Mouse (Mus musculus) ES-Bruce4 (cell line): Measurements from ENCODE around the gene Prickle2. TPM values are rescaled to one million over a fixed set of nuclear protein-coding genes. Genes with fewer than 3 reads are reported as not detected.

Source experiments
- H3K27ac ChIP-seq: 2 replicates; pipeline ENCODE4 v1.5.1; 2012; ENCODE audit warnings: low read length, inconsistent platforms; ENCODE audit not compliant: insufficient read depth
- H3K27me3 ChIP-seq: 2 replicates; pipeline ENCODE4 v1.6.1; 2012; ENCODE audit warnings: mild to moderate bottlenecking, low read length, inconsistent platforms; ENCODE audit not compliant: control insufficient read depth, poor library complexity, insufficient read depth, severe bottlenecking
- H3K36me3 ChIP-seq: 2 replicates; pipeline ENCODE4 v1.6.1; 2012; ENCODE audit warnings: inconsistent platforms, mild to moderate bottlenecking, low read length, moderate library complexity; ENCODE audit not compliant: control insufficient read depth, poor library complexity, insufficient read depth, severe bottlenecking
- H3K4me1 ChIP-seq: one replicate; pipeline ENCODE4 v1.8.1; 2011; ENCODE audit warnings: low read length; ENCODE audit not compliant: control insufficient read depth, insufficient read depth
- H3K4me3 ChIP-seq: 2 replicates; pipeline ENCODE4 v1.5.1; 2011; ENCODE audit warnings: low read depth, mild to moderate bottlenecking, low read length
- H3K9ac ChIP-seq: 2 replicates; pipeline ENCODE4 v1.6.1; 2012; ENCODE audit warnings: low read depth, mild to moderate bottlenecking, inconsistent platforms; ENCODE audit not compliant: poor library complexity, severe bottlenecking
- H3K9me3 ChIP-seq: replicated peaks from 2 replicates; pipeline ENCODE4 v1.6.1; 2012; ENCODE audit warnings: mild to moderate bottlenecking, low read length, inconsistent platforms; ENCODE audit not compliant: control insufficient read depth, poor library complexity, insufficient read depth, severe bottlenecking
- CTCF ChIP-seq: IDR thresholded peaks from one replicate; pipeline ENCODE4 v1.8.1; 2011; ENCODE audit warnings: low read depth, low read length
- EP300 ChIP-seq: IDR thresholded peaks from 2 replicates; pipeline ENCODE4 v1.6.1; 2011; ENCODE audit warnings: low read depth, low read length; ENCODE audit not compliant: insufficient read depth
- POLR2A ChIP-seq: IDR thresholded peaks from one replicate; pipeline ENCODE4 v1.8.1; 2011; ENCODE audit warnings: low read length; ENCODE audit not compliant: insufficient read depth
- polyA plus RNA-seq: library from polyadenylated mRNA; stranded (reverse); fragments of >200 nt; gene quantifications from 2 replicates; pipeline ENCODE4 v1.2.4, GENCODE M21; 2011; ENCODE audit warnings: low read depth; ENCODE audit not compliant: missing spikeins, insufficient read depth, insufficient read length

The Prickle2 gene
- polyA plus RNA-seq, 1 experiment, result 3.3 TPM

DNA sequence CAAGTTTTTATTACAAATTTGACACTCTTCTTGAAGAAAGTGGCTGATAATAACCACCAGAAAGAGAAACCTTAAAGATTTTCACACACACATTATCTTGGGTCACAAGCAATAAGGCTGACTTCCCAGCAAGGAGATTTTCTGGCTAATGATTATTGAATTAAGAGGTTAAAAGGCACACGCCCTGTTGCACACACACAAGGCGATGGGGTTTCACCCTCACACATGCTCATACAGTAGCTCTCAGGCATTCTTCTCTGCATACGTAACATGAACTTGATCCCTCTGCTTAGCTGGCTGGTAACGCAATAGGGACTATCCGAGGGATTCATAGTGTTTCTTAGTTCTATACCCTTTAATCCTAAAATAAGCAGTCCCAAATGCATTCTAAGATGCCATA, 18.6 kb downstream of the Prickle2 start:
- H3K27ac ChIP-seq, result no peak overlapping the region
- TF ChIP-seq CTCF (no peak), POLR2A (no peak), EP300 (no peak)
- no peaks in the 10 kb centered on the region for H3K36me3 ChIP-seq
- H3K4me3 ChIP-seq, result no peak overlapping the region
- H3K4me1 ChIP-seq, result no peaks in the 10 kb centered on the region
- H3K27me3 ChIP-seq, result no peaks in the 10 kb centered on the region
- H3K9me3 ChIP-seq, result no peaks in the 10 kb centered on the region
- H3K9ac ChIP-seq, result no peak overlapping the region

DNA sequence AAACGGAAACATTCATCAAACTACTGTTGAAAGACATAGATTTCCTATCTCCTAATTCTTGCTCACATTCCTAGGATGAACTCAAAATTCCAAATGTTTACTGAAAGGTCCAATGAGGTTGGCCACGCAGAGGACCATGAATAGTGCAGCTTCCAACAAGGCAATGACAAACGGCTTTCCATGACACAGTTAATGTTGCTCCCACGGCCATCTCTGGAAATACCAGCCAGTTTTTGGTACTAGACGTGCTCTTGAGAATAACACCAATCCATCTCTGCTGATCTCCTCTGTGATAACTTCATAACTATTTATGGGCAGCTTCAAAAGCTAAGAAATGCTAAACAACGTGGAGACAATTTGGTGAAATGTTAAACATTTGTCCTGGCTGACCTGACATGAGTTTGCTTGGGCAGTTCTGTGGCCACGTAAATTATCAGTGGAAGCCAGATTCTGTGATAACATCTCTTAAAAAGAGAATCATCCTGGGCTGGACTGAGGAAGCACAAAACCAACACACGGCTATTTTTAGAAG, 31.5 kb downstream of the Prickle2 start:
- no peak for TF ChIP-seq POLR2A
- TF ChIP-seq EP300, result no peak
- no peak for TF ChIP-seq CTCF
- Histone ChIP-seq H3K36me3 (no peaks in the 10 kb centered on the region), H3K4me3 (no peak overlapping the region), H3K9me3 (no peaks in the 10 kb centered on the region), H3K4me1 (no peaks in the 10 kb centered on the region), H3K27me3 (no peaks in the 10 kb centered on the region), H3K9ac (no peak overlapping the region), H3K27ac (no peak overlapping the region)

DNA sequence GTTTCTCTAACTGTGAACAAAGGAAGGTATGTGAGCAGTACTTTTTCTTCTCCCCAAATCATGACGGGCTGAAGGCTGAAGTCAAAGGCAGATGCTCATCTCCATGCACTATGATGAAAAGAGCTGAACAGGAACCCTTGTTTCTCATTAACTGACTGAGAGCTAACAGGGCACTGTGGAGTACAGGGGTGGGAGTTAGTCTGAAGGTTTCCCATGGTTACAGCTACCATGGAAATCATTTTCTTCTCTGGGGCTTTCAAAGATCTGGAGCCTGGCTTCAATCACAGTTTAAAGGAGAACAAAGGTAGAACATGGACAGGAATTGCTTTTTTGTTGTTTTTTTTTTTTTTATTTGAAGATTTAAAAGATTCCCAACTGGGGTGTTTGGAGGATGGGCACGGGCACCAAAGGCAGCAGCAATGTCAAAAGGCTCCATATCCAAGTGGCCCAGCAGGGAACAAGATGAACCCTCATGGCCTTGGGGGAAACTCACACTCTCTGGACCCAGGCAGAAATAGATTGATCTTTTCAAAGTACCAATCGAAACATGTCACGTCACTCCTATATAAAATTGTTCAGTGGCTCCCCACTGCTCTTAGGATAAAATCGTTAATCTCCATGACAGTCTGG, 35.3 kb downstream of the Prickle2 start:
- H3K9me3 ChIP-seq, result no peaks in the 10 kb centered on the region
- no peak overlapping the region for H3K4me3 ChIP-seq
- TF ChIP-seq POLR2A, result no peak
- TF ChIP-seq EP300, result no peak
- no peak for TF ChIP-seq CTCF
- H3K9ac ChIP-seq, result no peak overlapping the region
- no peaks in the 10 kb centered on the region for H3K27me3 ChIP-seq
- H3K36me3 ChIP-seq, result no peaks in the 10 kb centered on the region
- H3K4me1 ChIP-seq, result no peaks in the 10 kb centered on the region
- no peak overlapping the region for H3K27ac ChIP-seq

DNA sequence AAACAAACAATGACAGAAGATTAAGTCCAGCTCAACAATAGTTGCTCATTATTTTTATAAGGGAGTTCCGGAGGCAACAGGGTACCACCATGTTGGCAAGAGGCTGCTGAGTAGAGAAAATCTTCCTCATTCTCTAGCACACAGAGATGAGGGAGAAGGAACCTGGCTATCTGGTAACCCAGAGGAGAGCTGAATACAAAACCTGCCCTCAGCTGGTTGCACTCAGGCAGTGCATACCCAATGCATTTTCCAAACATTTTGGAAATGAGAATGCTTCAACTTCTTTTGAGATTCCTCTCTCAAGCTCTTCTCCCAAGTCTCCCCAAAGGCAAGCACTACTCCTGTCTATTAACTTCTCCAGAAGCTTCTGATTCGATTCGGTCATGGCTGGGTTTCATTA, 36.3 kb downstream of the Prickle2 start:
- Histone ChIP-seq H3K9ac (no peak overlapping the region), H3K4me3 (no peak overlapping the region)

DNA sequence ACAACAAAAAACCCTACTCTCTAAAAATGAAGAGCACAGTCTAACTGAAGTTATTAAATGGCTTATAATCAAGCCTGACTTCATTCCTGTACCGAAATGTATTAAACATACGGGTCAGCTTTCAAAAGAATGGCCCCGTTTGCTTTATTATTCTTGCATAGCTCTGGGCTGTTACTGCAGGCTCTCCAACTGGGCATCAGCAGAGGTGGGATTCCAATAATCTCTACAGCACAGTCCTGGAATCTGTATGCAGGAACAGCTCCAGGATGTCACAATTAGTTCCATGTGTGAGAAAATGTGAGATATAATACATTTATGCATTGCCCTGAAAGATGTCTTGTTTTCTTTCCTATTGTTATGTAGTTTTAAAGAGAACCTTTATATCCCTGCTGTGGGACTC, 38.4 kb downstream of the Prickle2 start:
- no peak overlapping the region for H3K9ac ChIP-seq
- H3K36me3 ChIP-seq, result no peaks in the 10 kb centered on the region
- H3K9me3 ChIP-seq, result no peaks in the 10 kb centered on the region
- H3K27me3 ChIP-seq, result no peaks in the 10 kb centered on the region
- H3K4me1 ChIP-seq, result no peaks in the 10 kb centered on the region
- no peak overlapping the region for H3K27ac ChIP-seq
- no peak overlapping the region for H3K4me3 ChIP-seq
- TF ChIP-seq POLR2A (no peak), CTCF (no peak), EP300 (no peak)

More for the DNA sequence above, 36.3 kb downstream of the Prickle2 start:
- no peak overlapping the region for H3K27ac ChIP-seq
- no peaks in the 10 kb centered on the region for H3K36me3 ChIP-seq
- no peak for TF ChIP-seq EP300
- H3K9me3 ChIP-seq, result no peaks in the 10 kb centered on the region
- H3K27me3 ChIP-seq, result no peaks in the 10 kb centered on the region
- H3K4me1 ChIP-seq, result no peaks in the 10 kb centered on the region

- Histone ChIP-seq H3K4me3 (no peak overlapping the region), H3K36me3 (no peaks in the 10 kb centered on the region), H3K9ac (no peak overlapping the region), H3K27me3 (no peaks in the 10 kb centered on the region), H3K4me1 (no peaks in the 10 kb centered on the region), H3K9me3 (no peaks in the 10 kb centered on the region), H3K27ac (no peak overlapping the region)
- no peak for TF ChIP-seq CTCF
- TF ChIP-seq POLR2A, result no peak
- TF ChIP-seq EP300, result no peak
Measured at GRCm38 (mm10) chr6:92665530-92665989, 40.4 kb downstream of the Prickle2 start.
